Mouse (Mus musculus) hindbrain, embryonic 11.5 days (tissue): ENCODE measurements around the gene Adsl. TPM values are rescaled to one million over a fixed set of nuclear protein-coding genes. Genes with fewer than 3 reads are reported as not detected.
"Not testable (repeated sequence)": the region's sequence is repeated elsewhere in the genome, so short reads cannot be mapped to it uniquely, and the experiment has no call there.

Experiments
- ATAC-seq: fragments of 200-750 bp; cut with Nextera tagmentation; 2 replicates; pipeline ENCODE4 v1.8.0; 2017; ENCODE audit warnings: mild to moderate bottlenecking, moderate TSS enrichment, moderate library complexity; ENCODE audit not compliant: low FRiP score
- DNase-seq: peaks from one replicate; pipeline ENCODE4 v3.0.0-alpha.2; 2015; ENCODE audit warnings: low spot score
- H3K27ac ChIP-seq: fragments of 300-500 bp; sonication (generic); 2 replicates; pipeline ENCODE4 v1.5.1; 2014; ENCODE audit warnings: mild to moderate bottlenecking, low read depth, low read length
- H3K27me3 ChIP-seq: fragments of 300-500 bp; sonication (generic); 2 replicates; pipeline ENCODE4 v1.6.1; 2014; ENCODE audit warnings: mild to moderate bottlenecking, low read length, moderate library complexity, mixed read lengths; ENCODE audit not compliant: control insufficient read depth, insufficient read depth
- H3K36me3 ChIP-seq: fragments of 300-500 bp; sonication (generic); 2 replicates; pipeline ENCODE4 v1.6.1; 2014; ENCODE audit warnings: mild to moderate bottlenecking, low read length, moderate library complexity, mixed read lengths; ENCODE audit not compliant: control insufficient read depth, insufficient read depth
- H3K4me1 ChIP-seq: fragments of 300-500 bp; sonication (generic); replicated peaks from 2 replicates; pipeline ENCODE4 v1.6.1; 2014; ENCODE audit warnings: low read length, mixed read lengths; ENCODE audit not compliant: control insufficient read depth, insufficient read depth
- H3K4me2 ChIP-seq: fragments of 300-500 bp; sonication (generic); replicated peaks from 2 replicates; pipeline ENCODE4 v1.6.1; 2014; ENCODE audit warnings: mild to moderate bottlenecking, low read depth, low read length
- H3K4me3 ChIP-seq: fragments of 300-500 bp; sonication (generic); 2 replicates; pipeline ENCODE4 v1.5.1; 2014; ENCODE audit warnings: low read depth, low read length
- H3K9ac ChIP-seq: fragments of 300-500 bp; sonication (generic); 2 replicates; pipeline ENCODE4 v1.6.1; 2014; ENCODE audit warnings: low read depth, low read length
- H3K9me3 ChIP-seq: fragments of 300-500 bp; sonication (generic); 2 replicates; pipeline ENCODE4 v1.6.1; 2016; ENCODE audit warnings: low read length; ENCODE audit not compliant: control insufficient read depth
- WGBS: fragments of 180-500 bp; shearing (Covaris S2); extraction: QIAGEN DNeasy Blood & Tissue Kit; methylation state at CpG from one replicate; pipeline ENCODE4 v1.1.7; 2014; 5-methylcytosine and 5-hydroxymethylcytosine counted together
- polyA plus RNA-seq: library from polyadenylated mRNA; unstranded; fragments of >200 nt; fragmentation: Nextera tagmentation; extraction: Ambion mirVana; gene quantifications from 2 replicates; pipeline ENCODE4 v1.2.1, GENCODE M21; 2014

Gene Adsl
- polyA plus RNA-seq, 1 experiment from 2014 or later = 153 TPM

GRCm38 (mm10) chr15:80915850-80916249, 32.4 kb upstream of the Adsl start:
- peaks cover 20% of the 10 kb centered on the region; the same call in 1 of the 2 replicates for H3K36me3 ChIP-seq
- H3K9ac ChIP-seq = no peak overlapping the region
- no peaks in the 10 kb centered on the region for H3K4me1 ChIP-seq
- H3K9me3 ChIP-seq = no peaks in the 10 kb centered on the region
- no peak overlapping the region for H3K27ac ChIP-seq
- H3K4me2 ChIP-seq = no peak overlapping the region
- no peaks in the 10 kb centered on the region for H3K27me3 ChIP-seq
- 95% methylated on average over 2 of the region's 2 CpGs for WGBS
- DNase-seq (no peak), ATAC-seq (no peak)
- H3K4me3 ChIP-seq = no peak overlapping the region

- H3K4me1 ChIP-seq = no peaks in the 10 kb centered on the region
- H3K4me2 ChIP-seq = no peak overlapping the region
- 96% methylated on average over 7 of the region's 7 CpGs for WGBS
- H3K9me3 ChIP-seq = no peaks in the 10 kb centered on the region
- no peak overlapping the region for H3K4me3 ChIP-seq
- H3K9ac ChIP-seq = no peak overlapping the region
- no peak for DNase-seq
- H3K36me3 ChIP-seq = peaks cover 20% of the 10 kb centered on the region; the same call in 1 of the 2 replicates
- H3K27ac ChIP-seq = no peak overlapping the region
- H3K27me3 ChIP-seq = no peaks in the 10 kb centered on the region
- ATAC-seq = no peak
Measured at GRCm38 (mm10) chr15:80916621-80917020, 31.7 kb upstream of the Adsl start.

- DNase-seq (no peak), ATAC-seq (no peak)
- H3K27me3 ChIP-seq = no peaks in the 10 kb centered on the region
- no peak overlapping the region for H3K4me2 ChIP-seq
- H3K27ac ChIP-seq = no peak overlapping the region
- H3K4me3 ChIP-seq = no peak overlapping the region
- peaks cover 19% of the 10 kb centered on the region for H3K36me3 ChIP-seq
- H3K9ac ChIP-seq = no peak overlapping the region
- H3K9me3 ChIP-seq = no peaks in the 10 kb centered on the region
- WGBS = 95% methylated on average over 3 of the region's 3 CpGs
- H3K4me1 ChIP-seq = no peaks in the 10 kb centered on the region
Measured at GRCm38 (mm10) chr15:80920346-80920745, 27.9 kb upstream of the Adsl start.

GRCm38 (mm10) chr15:80921781-80922180, 26.5 kb upstream of the Adsl start:
- DNase-seq (no peak), ATAC-seq (no peak)
- H3K27ac ChIP-seq = no peak overlapping the region
- H3K9ac ChIP-seq = no peak overlapping the region
- H3K9me3 ChIP-seq = no peaks in the 10 kb centered on the region
- H3K4me3 ChIP-seq = no peak overlapping the region
- no peaks in the 10 kb centered on the region for H3K4me1 ChIP-seq
- H3K36me3 ChIP-seq = peaks cover 19% of the 10 kb centered on the region
- H3K27me3 ChIP-seq = no peaks in the 10 kb centered on the region
- no peak overlapping the region for H3K4me2 ChIP-seq
- 94% methylated on average over 4 of the region's 4 CpGs for WGBS

- no peaks in the 10 kb centered on the region for H3K4me1 ChIP-seq
- peaks cover 13% of the 10 kb centered on the region for H3K36me3 ChIP-seq
- no peak overlapping the region for H3K4me3 ChIP-seq
- no peaks in the 10 kb centered on the region for H3K9me3 ChIP-seq
- ATAC-seq (no peak), DNase-seq (no peak)
- H3K4me2 ChIP-seq = no peak overlapping the region
- H3K27me3 ChIP-seq = no peaks in the 10 kb centered on the region
- WGBS = 95% methylated on average over 2 of the region's 2 CpGs
- no peak overlapping the region for H3K27ac ChIP-seq
- H3K9ac ChIP-seq = no peak overlapping the region
Measured at GRCm38 (mm10) chr15:80924211-80924610, 24.1 kb upstream of the Adsl start.

GRCm38 (mm10) chr15:80928811-80929355, 19.4 kb upstream of the Adsl start:
- H3K4me2 ChIP-seq = no peak overlapping the region
- no peak overlapping the region for H3K9ac ChIP-seq
- no peaks in the 10 kb centered on the region for H3K4me1 ChIP-seq
- WGBS = 92% methylated on average over 20 of the region's 20 CpGs
- ATAC-seq (no peak), DNase-seq (no peak)
- H3K27ac ChIP-seq = no peak overlapping the region
- H3K4me3 ChIP-seq = no peak overlapping the region
- peaks cover 10% of the 10 kb centered on the region for H3K36me3 ChIP-seq
- no peaks in the 10 kb centered on the region for H3K27me3 ChIP-seq
- no peaks in the 10 kb centered on the region for H3K9me3 ChIP-seq

- Histone ChIP-seq H3K36me3 (0 out of 2 replicates have a peak, but pooled peaks cover 5% of the 10 kb centered on the region), H3K4me3 (no peak overlapping the region), H3K27me3 (no peaks in the 10 kb centered on the region), H3K27ac (0 out of 2 replicates have a peak overlapping the region, but pooled peaks have one; percentile 36), H3K4me2 (no peak overlapping the region), H3K9me3 (no peaks in the 10 kb centered on the region), H3K9ac (no peak overlapping the region), H3K4me1 (no peaks in the 10 kb centered on the region)
- ATAC-seq = no peak
- WGBS = 25% methylated on average over 14 of the region's 16 CpGs
- peak; percentile 33 for DNase-seq
Measured at GRCm38 (mm10) chr15:80930048-80930571, 18.2 kb upstream of the Adsl start.

- H3K27me3 ChIP-seq, H3K9me3 ChIP-seq, H3K4me3 ChIP-seq, H3K27ac ChIP-seq, H3K4me2 ChIP-seq, H3K9ac ChIP-seq, H3K36me3 ChIP-seq, ATAC-seq, H3K4me1 ChIP-seq, DNase-seq: not testable (repeated sequence)
- 94% methylated on average over 23 of the region's 23 CpGs for WGBS
Measured at GRCm38 (mm10) chr15:80930676-80931320, 17.5 kb upstream of the Adsl start.
